Mouse (Mus musculus) hindbrain, embryonic 14.5 days (tissue): Measurements from ENCODE around the gene Trim31. TPM values are rescaled to one million over a fixed set of nuclear protein-coding genes. Genes with fewer than 3 reads are reported as not detected.

Experiments used
- ATAC-seq: fragments of 200-750 bp; cut with Nextera tagmentation; 2 replicates; pipeline ENCODE4 v1.8.0; 2017; ENCODE audit warnings: moderate number of reproducible peaks, mild to moderate bottlenecking, moderate TSS enrichment, moderate library complexity; ENCODE audit not compliant: low FRiP score
- DNase-seq: peaks from one replicate; pipeline ENCODE4 v3.0.0-alpha.2; 2015; ENCODE audit warnings: low spot score
- H3K27ac ChIP-seq: fragments of 300-500 bp; sonication (generic); 2 replicates; pipeline ENCODE4 v1.5.1; 2014; ENCODE audit warnings: mild to moderate bottlenecking, moderate library complexity
- H3K27me3 ChIP-seq: fragments of 300-500 bp; sonication (generic); 2 replicates; pipeline ENCODE4 v1.6.1; 2014; ENCODE audit warnings: mild to moderate bottlenecking, low read length, mixed read lengths; ENCODE audit not compliant: control insufficient read depth, insufficient read depth
- H3K36me3 ChIP-seq: fragments of 300-500 bp; sonication (generic); replicated peaks from 2 replicates; pipeline ENCODE4 v1.6.1; 2014; ENCODE audit not compliant: control insufficient read depth, insufficient read depth
- H3K4me1 ChIP-seq: fragments of 300-500 bp; sonication (generic); replicated peaks from 2 replicates; pipeline ENCODE4 v1.6.1; 2014; ENCODE audit warnings: antibody characterized with exemption, low read length, mixed read lengths; ENCODE audit not compliant: control insufficient read depth, insufficient read depth
- H3K4me2 ChIP-seq: fragments of 300-500 bp; sonication (generic); replicated peaks from 2 replicates; pipeline ENCODE4 v1.6.1; 2014; ENCODE audit warnings: mild to moderate bottlenecking, moderate library complexity
- H3K4me3 ChIP-seq: fragments of 300-500 bp; sonication (generic); replicated peaks from 2 replicates; pipeline ENCODE4 v1.5.1; 2014; ENCODE audit warnings: mild to moderate bottlenecking, low read length
- H3K9ac ChIP-seq: fragments of 300-500 bp; sonication (generic); 2 replicates; pipeline ENCODE4 v1.6.1; 2014
- H3K9me3 ChIP-seq: fragments of 300-500 bp; sonication (generic); 2 replicates; pipeline ENCODE4 v1.6.1; 2016; ENCODE audit warnings: low read length; ENCODE audit not compliant: control insufficient read depth
- WGBS: fragments of 180-500 bp; shearing (Covaris S2); extraction: QIAGEN DNeasy Blood & Tissue Kit; methylation state at CpG from one replicate; pipeline ENCODE4 v1.1.7; 2014; 5-methylcytosine and 5-hydroxymethylcytosine counted together
- polyA plus RNA-seq: library from polyadenylated mRNA; unstranded; fragments of >200 nt; fragmentation: Nextera tagmentation; extraction: Ambion mirVana; gene quantifications from 2 replicates; pipeline ENCODE4 v1.2.1, GENCODE M21; 2014

Gene Trim31
- polyA plus RNA-seq, 1 experiment from 2014 or later = not detected

- Histone ChIP-seq H3K4me2 (no peak overlapping the region), H3K9ac (no peak overlapping the region), H3K36me3 (peaks cover 13% of the 10 kb centered on the region), H3K4me1 (peaks cover 17% of the 10 kb centered on the region), H3K27me3 (peaks cover 21% of the 10 kb centered on the region), H3K9me3 (no peaks in the 10 kb centered on the region), H3K4me3 (no peak overlapping the region), H3K27ac (no peak overlapping the region)
- WGBS = 95% methylated on average over 1 of the region's 1 CpGs
- DNase-seq (no peak), ATAC-seq (no peak)
Observed at GRCm38 (mm10) chr17:36948286-36948685, 50.4 kb downstream of the Trim31 start.

- 93% methylated on average over 8 of the region's 8 CpGs for WGBS
- peaks cover 17% of the 10 kb centered on the region for H3K4me1 ChIP-seq
- no peak overlapping the region for H3K4me2 ChIP-seq
- ATAC-seq (no peak), DNase-seq (no peak)
- no peak overlapping the region for H3K9ac ChIP-seq
- H3K9me3 ChIP-seq = no peaks in the 10 kb centered on the region
- peaks cover 12% of the 10 kb centered on the region for H3K27me3 ChIP-seq
- no peak overlapping the region for H3K4me3 ChIP-seq
- H3K27ac ChIP-seq = no peak overlapping the region
- H3K36me3 ChIP-seq = peaks cover 22% of the 10 kb centered on the region
Observed at GRCm38 (mm10) chr17:36949265-36949664, 51.3 kb downstream of the Trim31 start.

GRCm38 (mm10) chr17:36950981-36951947, 53.3 kb downstream of the Trim31 start, which contains the start of gene Ppp1r11:
TSS of gene Ppp1r11 (minus strand) at chr17:36951741.
- Histone ChIP-seq H3K27ac (peak within 1 kb of the TSS; percentile 79), H3K4me1 (peaks cover 12% of the 10 kb centered on the region), H3K36me3 (peaks cover 33% of the 10 kb centered on the region), H3K27me3 (no peaks in the 10 kb centered on the region), H3K9me3 (no peaks in the 10 kb centered on the region), H3K9ac (peak within 1 kb of the TSS; percentile 66), H3K4me2 (peak within 1 kb of the TSS; percentile 78), H3K4me3 (peak within 1 kb of the TSS; percentile 46)
- peak; percentile 96 for ATAC-seq
- WGBS = 2% methylated on average over 36 of the region's 36 CpGs
- DNase-seq = peak; percentile 98

- Histone ChIP-seq H3K27ac (no peak overlapping the region), H3K27me3 (no peaks in the 10 kb centered on the region), H3K9me3 (no peaks in the 10 kb centered on the region), H3K4me1 (peaks cover 15% of the 10 kb centered on the region), H3K4me2 (no peak overlapping the region), H3K36me3 (peaks cover 40% of the 10 kb centered on the region), H3K4me3 (no peak overlapping the region), H3K9ac (no peak overlapping the region)
- DNase-seq (no peak), ATAC-seq (no peak)
- WGBS = 82% methylated on average over 2 of the region's 2 CpGs
Observed at GRCm38 (mm10) chr17:36952631-36953030, 54.7 kb downstream of the Trim31 start.

GRCm38 (mm10) chr17:36953062-36953461, 55.1 kb downstream of the Trim31 start:
- H3K9ac ChIP-seq = no peak overlapping the region
- DNase-seq (no peak), ATAC-seq (no peak)
- H3K4me2 ChIP-seq = no peak overlapping the region
- H3K27ac ChIP-seq = no peak overlapping the region
- peaks cover 40% of the 10 kb centered on the region for H3K36me3 ChIP-seq
- H3K27me3 ChIP-seq = no peaks in the 10 kb centered on the region
- H3K4me3 ChIP-seq = no peak overlapping the region
- peaks cover 16% of the 10 kb centered on the region for H3K4me1 ChIP-seq
- 85% methylated on average over 1 of the region's 1 CpGs for WGBS
- no peaks in the 10 kb centered on the region for H3K9me3 ChIP-seq

- under 1% methylated on average over 46 of the region's 46 CpGs for WGBS
- H3K9me3 ChIP-seq = no peaks in the 10 kb centered on the region
- peaks cover 11% of the 10 kb centered on the region for H3K4me1 ChIP-seq
- peak within 1 kb of the TSS; percentile 83 for H3K27ac ChIP-seq
- H3K27me3 ChIP-seq = no peaks in the 10 kb centered on the region
- H3K4me2 ChIP-seq = peak within 1 kb of the TSS; percentile 85
- ATAC-seq (peak; percentile 98), DNase-seq (peak; percentile 99)
- peak within 1 kb of the TSS; percentile 68 for H3K9ac ChIP-seq
- peak within 1 kb of the TSS; percentile 65 for H3K4me3 ChIP-seq
- H3K36me3 ChIP-seq = peaks cover 27% of the 10 kb centered on the region
Observed at GRCm38 (mm10) chr17:36957999-36958743, 60.3 kb downstream of the Trim31 start, which contains the start of the genes Znrd1 and Znrd1as. TSS of gene Znrd1 (minus strand) at chr17:36958559. TSS of gene Znrd1as (plus strand) at chr17:36958592.

GRCm38 (mm10) chr17:36958884-36959283, 61.0 kb downstream of the Trim31 start:
- no peak for DNase-seq
- H3K4me3 ChIP-seq = peak overlapping the region; percentile 65
- peak overlapping the region; percentile 68 for H3K27ac ChIP-seq
- peak overlapping the region; percentile 68 for H3K9ac ChIP-seq
- peaks cover 21% of the 10 kb centered on the region for H3K36me3 ChIP-seq
- WGBS = 10% methylated on average over 12 of the region's 12 CpGs
- peak overlapping the region; percentile 85 for H3K4me2 ChIP-seq
- ATAC-seq = no peak
- peaks cover 11% of the 10 kb centered on the region for H3K4me1 ChIP-seq
- H3K9me3 ChIP-seq = no peaks in the 10 kb centered on the region
- no peaks in the 10 kb centered on the region for H3K27me3 ChIP-seq
